Mouse (Mus musculus) heart, adult 2 months (tissue): ENCODE measurements around the gene Tmem26. TPM values are rescaled to one million over a fixed set of nuclear protein-coding genes. Genes with fewer than 3 reads are reported as not detected.

Experiments used
- DNase-seq, 2 experiments: peaks; one replicate each; pipeline ENCODE4 v3.0.0; 2021
- H3K27ac ChIP-seq: fragments of 200-600 bp; 2 replicates; pipeline ENCODE4 v1.8.1; 2022
- H3K27me3 ChIP-seq: fragments of 200-500 bp; 2 replicates; pipeline ENCODE4 v1.6.1; 2012; ENCODE audit warnings: mild to moderate bottlenecking, low read length, inconsistent platforms, mixed read lengths; ENCODE audit not compliant: control insufficient read depth, insufficient read depth
- H3K36me3 ChIP-seq: fragments of 200-500 bp; 2 replicates; pipeline ENCODE4 v1.6.1; 2012; ENCODE audit warnings: low read length, inconsistent platforms; ENCODE audit not compliant: control insufficient read depth, insufficient read depth
- H3K4me1 ChIP-seq: fragments of 200-500 bp; 2 replicates; pipeline ENCODE4 v1.6.1; 2011; ENCODE audit warnings: low read length; ENCODE audit not compliant: control insufficient read depth, insufficient read depth
- H3K4me3 ChIP-seq: fragments of 200-600 bp; 2 replicates; pipeline ENCODE4 v1.8.1; 2022
- H3K79me2 ChIP-seq: fragments of 200-500 bp; replicated peaks from 2 replicates; pipeline ENCODE4 v1.6.1; 2012; ENCODE audit warnings: mild to moderate bottlenecking, inconsistent platforms, low read length, moderate library complexity, mixed read lengths; ENCODE audit not compliant: control insufficient read depth, insufficient read depth
- H3K9ac ChIP-seq: fragments of 200-500 bp; 2 replicates; pipeline ENCODE4 v1.6.1; 2012; ENCODE audit warnings: low read depth, mild to moderate bottlenecking, control low read depth, inconsistent platforms, low read length, mixed read lengths
- CTCF ChIP-seq: fragments of 200-600 bp; IDR thresholded peaks from 2 replicates; pipeline ENCODE4 v1.8.1; 2022; ENCODE audit warnings: antibody characterized with exemption, mild to moderate bottlenecking, moderate library complexity
- EP300 ChIP-seq: fragments of 200-500 bp; IDR thresholded peaks from 2 replicates; pipeline ENCODE4 v1.6.1; 2011; ENCODE audit warnings: low read depth, low read length, control low read depth; ENCODE audit not compliant: insufficient read depth
- POLR2A ChIP-seq: fragments of 200-500 bp; IDR thresholded peaks from 2 replicates; pipeline ENCODE4 v1.6.1; 2011; ENCODE audit warnings: mild to moderate bottlenecking, low read depth, low read length, control low read depth; ENCODE audit not compliant: insufficient read depth
- WGBS: fragments of 180-500 bp; shearing (Covaris S2); methylation state at CpG from one replicate; pipeline ENCODE4 v1.1.7; 2018; 5-methylcytosine and 5-hydroxymethylcytosine counted together
- intact Hi-C: fragments of 180-260 bp; cut with DNase I; formaldehyde crosslinking; loops from one replicate; pipeline ENCODE4 v1.15.1; 2025
- long read RNA-seq: library from polyadenylated mRNA; stranded (forward); transcript quantifications from one replicate; pipeline ENCODE4 v2.0.0, GENCODE M21; 2021
- polyA plus RNA-seq: library from polyadenylated mRNA; depleted of rRNA; stranded (reverse); fragments of >200 nt; gene quantifications from 2 replicates; pipeline ENCODE4 v1.2.3, GENCODE M21; 2012; rRNA removed
- total RNA-seq, 2 experiments: library from RNA; stranded (reverse); gene quantifications; 2 replicates each; pipeline ENCODE4 v1.2.3; 2021

The Tmem26 gene
- total RNA-seq: under 1 TPM; 0.37 to 0.39 TPM
- 0.20 and 0.23 TPM in 2 replicates for polyA plus RNA-seq
- long read RNA-seq: 0 reads

- Histone ChIP-seq H3K4me1 (peaks cover 2% of the 10 kb centered on the region; the same call in 1 of the 2 replicates), H3K27me3 (no peaks in the 10 kb centered on the region), H3K79me2 (no peaks in the 10 kb centered on the region), H3K36me3 (no peaks in the 10 kb centered on the region), H3K9ac (no peak within 1 kb of the TSS), H3K27ac (no peak within 1 kb of the TSS), H3K4me3 (peak within 1 kb of the TSS; percentile 45)
- intact Hi-C loops: no loop called here
- 3% methylated on average over 32 of the region's 32 CpGs for WGBS
- DNase-seq: peak; percentile 14 to 41
- TF ChIP-seq CTCF: no peak
- no peak for TF ChIP-seq EP300
- no peak for TF ChIP-seq POLR2A
These were observed at the start of gene Tmem26 for GRCm38 (mm10) chr10:68723568-68724360. Gene Tmem26, plus strand, starts transcription at chr10:68723646.

GRCm38 (mm10) chr10:68678678-68679077 lies 44.8 kb upstream of the Tmem26 start:
- Histone ChIP-seq H3K79me2 (no peaks in the 10 kb centered on the region), H3K9ac (no peak overlapping the region), H3K4me3 (no peak overlapping the region), H3K36me3 (no peaks in the 10 kb centered on the region), H3K27me3 (peaks cover 1% of the 10 kb centered on the region; the same call in 1 of the 2 replicates), H3K4me1 (no peaks in the 10 kb centered on the region), H3K27ac (no peak overlapping the region)
- WGBS: 76% methylated on average over 4 of the region's 4 CpGs
- DNase-seq: no peak
- intact Hi-C loops: no loop called here
- TF ChIP-seq EP300 (no peak), POLR2A (no peak), CTCF (peak; percentile 37)

- no peaks in the 10 kb centered on the region for H3K36me3 ChIP-seq
- H3K4me3 ChIP-seq: no peak overlapping the region
- intact Hi-C loops: no loop called here
- H3K79me2 ChIP-seq: no peaks in the 10 kb centered on the region
- no peaks in the 10 kb centered on the region for H3K4me1 ChIP-seq
- no peak overlapping the region for H3K9ac ChIP-seq
- H3K27me3 ChIP-seq: no peaks in the 10 kb centered on the region
- 51% methylated on average over 4 of the region's 4 CpGs for WGBS
- no peak for DNase-seq
- TF ChIP-seq POLR2A: no peak
- TF ChIP-seq CTCF: no peak
- no peak for TF ChIP-seq EP300
- no peak overlapping the region for H3K27ac ChIP-seq
These were observed 42.2 kb upstream of the Tmem26 start for GRCm38 (mm10) chr10:68681233-68681632.

DNA sequence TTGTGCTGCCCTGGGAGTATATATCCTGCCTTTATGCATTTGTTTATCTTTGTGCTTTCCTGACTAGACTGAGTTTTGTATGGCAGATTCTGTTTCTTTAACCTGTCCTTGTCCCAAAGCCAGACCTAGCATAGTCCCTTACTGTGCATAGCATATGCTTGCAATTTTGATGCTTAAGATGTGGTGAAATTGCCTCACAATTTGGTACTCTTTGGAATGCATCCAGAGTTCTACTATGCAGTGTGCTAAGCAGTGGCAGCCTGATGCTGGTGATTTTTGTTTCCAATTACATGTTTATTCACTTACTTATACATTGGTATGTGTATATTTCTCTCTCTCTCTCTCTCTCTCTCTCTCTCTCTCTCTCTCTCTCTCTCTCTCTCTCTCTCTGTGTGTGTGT lies 37.9 kb upstream of the Tmem26 start:
- DNase-seq: no peak
- TF ChIP-seq CTCF (no peak), POLR2A (no peak), EP300 (no peak)
- intact Hi-C loops: no loop called here
- H3K79me2 ChIP-seq: no peaks in the 10 kb centered on the region
- H3K27ac ChIP-seq: no peak overlapping the region
- no peak overlapping the region for H3K9ac ChIP-seq
- H3K27me3 ChIP-seq: no peaks in the 10 kb centered on the region
- no peak overlapping the region for H3K4me3 ChIP-seq
- no peaks in the 10 kb centered on the region for H3K36me3 ChIP-seq
- H3K4me1 ChIP-seq: no peaks in the 10 kb centered on the region

DNA sequence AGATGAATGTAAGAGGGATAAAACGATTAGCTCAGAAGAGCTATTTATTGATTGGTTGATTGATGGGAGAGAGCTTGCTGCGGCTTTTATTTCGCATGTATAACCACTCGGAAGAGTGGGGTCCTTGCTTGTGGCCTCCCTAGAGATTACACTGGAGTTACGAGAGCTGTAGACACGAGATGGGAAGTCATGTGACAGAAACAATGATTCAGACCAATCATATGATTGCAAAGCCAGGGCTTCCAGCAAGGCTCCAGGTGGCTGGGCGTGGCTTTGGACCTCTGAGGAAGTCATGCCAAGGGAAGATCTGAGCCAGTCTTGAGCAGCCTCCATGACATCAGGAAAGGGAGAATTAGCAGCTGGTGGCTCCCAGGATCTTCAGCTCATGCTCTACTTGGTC lies 32.3 kb upstream of the Tmem26 start:
- Histone ChIP-seq H3K36me3 (no peaks in the 10 kb centered on the region), H3K4me1 (no peaks in the 10 kb centered on the region), H3K4me3 (no peak overlapping the region), H3K27ac (no peak overlapping the region), H3K9ac (no peak overlapping the region), H3K27me3 (no peaks in the 10 kb centered on the region), H3K79me2 (no peaks in the 10 kb centered on the region)
- TF ChIP-seq CTCF (no peak), EP300 (no peak)
- no peak for DNase-seq
- intact Hi-C loops: no loop called here
- WGBS: 75% methylated on average over 7 of the region's 7 CpGs

- no peak overlapping the region for H3K4me3 ChIP-seq
- WGBS: 88% methylated on average over 1 of the region's 1 CpGs
- no peak overlapping the region for H3K9ac ChIP-seq
- no peaks in the 10 kb centered on the region for H3K4me1 ChIP-seq
- H3K27me3 ChIP-seq: no peaks in the 10 kb centered on the region
- no peak for TF ChIP-seq CTCF
- no peak for TF ChIP-seq POLR2A
- TF ChIP-seq EP300: no peak
- no peaks in the 10 kb centered on the region for H3K36me3 ChIP-seq
- no peak overlapping the region for H3K27ac ChIP-seq
- no peaks in the 10 kb centered on the region for H3K79me2 ChIP-seq
- intact Hi-C loops: no loop called here
- no peak for DNase-seq
These were observed 31.0 kb upstream of the Tmem26 start for GRCm38 (mm10) chr10:68692401-68692800.
